Mouse (Mus musculus) ES-CJ7 (cell line): Measurements from ENCODE around the gene C1qtnf3.
"Not testable (repeated sequence)": the region's sequence is repeated elsewhere in the genome, so short reads cannot be mapped to it uniquely, and the experiment has no call there.

Experiments used
- DNase-seq: peaks from one replicate; pipeline ENCODE4 v3.0.0; 2011; ENCODE audit warnings: low read depth, low spot score

The C1qtnf3 gene

GRCm38 (mm10) chr15:10959277-10960026 lies 7.3 kb downstream of the C1qtnf3 start:
- no peak for DNase-seq

- DNase-seq, result no peak
Measured at GRCm38 (mm10) chr15:10960267-10960666, 8.1 kb downstream of the C1qtnf3 start.

GRCm38 (mm10) chr15:10962601-10963000 lies 10.5 kb downstream of the C1qtnf3 start:
- DNase-seq, result no peak

- DNase-seq, result no peak
Measured at GRCm38 (mm10) chr15:10969439-10969838, 17.3 kb downstream of the C1qtnf3 start.

GRCm38 (mm10) chr15:10970777-10971176 lies 18.6 kb downstream of the C1qtnf3 start:
- no peak for DNase-seq

- DNase-seq, result peak; percentile 80
Measured at GRCm38 (mm10) chr15:10977151-10977550, 25.0 kb downstream of the C1qtnf3 start.

- DNase-seq, result no peak
Measured at GRCm38 (mm10) chr15:10980712-10981111, 28.6 kb downstream of the C1qtnf3 start.

- peak; percentile 97 for DNase-seq
Measured at GRCm38 (mm10) chr15:10981377-10982063, 29.4 kb downstream of the C1qtnf3 start, which contains the start of gene Amacr. Amacr (plus strand) TSS chr15:10981756.

- no peak for DNase-seq
Measured at GRCm38 (mm10) chr15:10982064-10982435, 29.9 kb downstream of the C1qtnf3 start.

- DNase-seq, result no peak
Measured at GRCm38 (mm10) chr15:10985756-10986155, 33.6 kb downstream of the C1qtnf3 start.

GRCm38 (mm10) chr15:10986477-10986876 lies 34.3 kb downstream of the C1qtnf3 start:
- not testable (repeated sequence) for DNase-seq

- DNase-seq, result peak; percentile 72
Measured at GRCm38 (mm10) chr15:10990411-10990810, 38.3 kb downstream of the C1qtnf3 start.

- no peak for DNase-seq
Measured at GRCm38 (mm10) chr15:10991566-10991965, 39.4 kb downstream of the C1qtnf3 start.

GRCm38 (mm10) chr15:10999832-11000231 lies 47.7 kb downstream of the C1qtnf3 start:
- no peak for DNase-seq

GRCm38 (mm10) chr15:11000421-11000820 lies 48.3 kb downstream of the C1qtnf3 start, which contains the start of gene Slc45a2:
Slc45a2 (plus strand) TSS chr15:11000721.
- no peak for DNase-seq

GRCm38 (mm10) chr15:11003791-11004190 lies 51.7 kb downstream of the C1qtnf3 start:
- DNase-seq, result no peak

- no peak for DNase-seq
Measured at GRCm38 (mm10) chr15:11004646-11005045, 52.5 kb downstream of the C1qtnf3 start.

- DNase-seq, result peak; percentile 61
Measured at GRCm38 (mm10) chr15:11008756-11009155, 56.6 kb downstream of the C1qtnf3 start.

- no peak for DNase-seq
Measured at GRCm38 (mm10) chr15:11010976-11011548, 58.9 kb downstream of the C1qtnf3 start.

- no peak for DNase-seq
Measured at GRCm38 (mm10) chr15:11014931-11015330, 62.8 kb downstream of the C1qtnf3 start.

- no peak for DNase-seq
Measured at GRCm38 (mm10) chr15:11026801-11027561, 74.8 kb downstream of the C1qtnf3 start.
